Mouse (Mus musculus) heart, postnatal 10 days (tissue): ENCODE results near the gene E030018B13Rik. TPM values are rescaled to one million over a fixed set of nuclear protein-coding genes. Genes with fewer than 3 reads are reported as not detected.

Source experiments
- DNase-seq, 2 experiments: peaks; one replicate each; pipeline ENCODE4 v3.0.0; 2021
- intact Hi-C: fragments of 180-260 bp; cut with DNase I; formaldehyde crosslinking; loops from one replicate; pipeline ENCODE4 v1.15.1; 2025
- total RNA-seq, 2 experiments: library from RNA; stranded (reverse); gene quantifications; 2 replicates each; pipeline ENCODE4 v1.2.3; 2021

E030018B13Rik gene
- total RNA-seq, 2 experiments from 2014 or later: not detected

DNA sequence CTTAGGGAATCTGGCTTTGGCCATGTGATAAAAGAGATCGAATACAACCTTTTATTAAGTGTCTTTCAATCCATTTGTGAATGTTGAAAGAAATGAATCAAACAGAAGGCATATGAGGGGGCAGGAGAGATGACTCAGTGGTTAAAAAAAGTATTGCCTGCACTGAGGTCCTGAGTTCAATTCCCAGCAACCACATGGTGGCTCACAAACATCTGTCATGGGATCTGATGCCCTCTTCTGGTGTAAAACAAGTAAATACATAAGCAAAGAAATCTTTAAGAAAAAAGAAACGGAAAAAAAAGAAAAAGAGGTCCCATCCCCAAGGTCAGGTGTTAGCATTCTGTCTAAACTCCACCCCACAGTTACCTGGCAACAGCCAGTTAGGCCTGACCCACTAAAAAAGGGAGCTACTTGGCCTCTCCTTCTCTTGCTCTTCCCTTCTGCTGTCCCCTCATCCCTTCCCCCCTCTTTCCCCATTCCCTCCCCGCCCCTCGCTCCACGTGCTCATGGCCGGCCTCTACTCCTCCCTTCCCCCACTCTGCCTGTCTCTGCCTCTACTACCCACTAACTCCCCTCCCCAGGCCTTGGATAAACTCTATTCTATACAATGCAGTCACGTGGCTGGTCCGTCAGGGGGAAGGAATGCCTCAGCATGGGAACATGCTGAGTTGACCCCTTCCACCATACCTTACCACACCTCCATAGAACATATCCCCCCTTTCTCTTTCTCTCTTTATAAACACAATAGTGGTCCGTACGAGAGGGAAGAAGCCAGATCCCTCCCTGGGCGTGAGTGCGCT, 3.5 kb upstream of the E030018B13Rik start:
- intact Hi-C loops: loop anchor here (1.0 kb wide), 1 partner anchor 18 kb away; no protein-coding TSS in a partner anchor
- no peak for DNase-seq

DNA sequence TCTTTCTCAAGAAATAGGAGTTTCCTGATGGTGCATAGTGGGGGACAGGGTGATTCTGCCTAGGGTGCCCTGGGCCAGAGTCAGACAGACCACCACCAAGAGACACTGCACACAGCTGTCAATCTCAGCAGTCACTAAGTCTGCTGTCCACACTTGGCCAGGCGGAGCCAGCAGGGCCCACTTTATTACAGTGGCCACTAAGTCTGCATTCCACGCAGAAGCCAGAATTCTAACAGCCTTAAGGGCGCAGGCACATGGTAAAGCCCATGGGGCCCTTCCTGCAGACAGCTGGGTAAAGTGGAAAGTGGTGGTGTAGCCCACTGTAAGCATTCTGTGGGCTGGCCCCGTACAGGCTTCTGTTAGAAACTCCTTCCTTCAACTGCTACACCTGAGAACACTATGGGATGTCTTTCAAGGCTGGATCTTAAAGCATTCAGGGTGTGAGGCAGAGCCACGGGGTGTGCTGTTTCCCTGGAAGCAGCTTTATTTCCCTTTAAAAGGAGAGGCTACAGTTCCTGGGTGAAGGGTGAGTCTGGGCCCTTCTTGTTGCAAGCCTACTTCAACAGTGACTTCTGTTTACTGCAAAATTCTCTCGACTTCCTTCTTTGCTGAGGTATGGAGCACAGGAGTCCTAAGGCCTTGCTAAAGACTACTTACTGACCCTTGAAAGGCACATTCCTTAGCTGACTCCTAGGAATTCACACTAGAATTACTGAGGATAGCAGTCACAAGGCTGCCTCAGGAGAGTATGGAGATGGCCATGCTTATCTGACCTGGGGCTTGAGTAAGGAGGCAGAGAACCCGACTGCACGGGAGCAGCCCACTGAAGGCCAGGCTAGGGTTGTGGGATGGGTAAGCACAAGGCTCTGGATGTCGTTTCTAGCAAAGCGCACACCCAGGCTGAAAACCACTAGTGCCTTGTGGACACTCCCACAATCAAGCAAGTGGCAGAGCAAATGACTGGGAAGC, 2.6 kb upstream of the E030018B13Rik start:
- no peak for DNase-seq
- intact Hi-C loops: no loop called here

DNA sequence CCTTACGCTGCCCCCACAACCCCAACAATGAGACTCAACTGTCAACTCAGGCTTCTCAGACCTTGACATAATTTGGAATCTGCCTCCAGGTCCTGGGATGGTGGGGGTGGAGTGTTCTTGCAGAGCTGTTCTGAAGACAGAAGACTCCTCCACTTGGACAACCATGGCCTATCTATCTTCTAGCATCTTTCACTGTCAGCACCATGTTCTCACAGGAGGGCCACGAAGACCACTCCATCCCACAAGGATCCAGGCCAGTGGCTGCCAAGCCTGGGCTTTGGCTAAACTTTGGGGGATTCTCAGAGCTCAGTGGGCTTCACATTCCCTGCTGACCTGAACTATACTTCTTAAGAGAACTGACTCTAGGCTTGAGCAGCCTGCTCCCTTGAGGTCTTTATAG, 1.8 kb upstream of the E030018B13Rik start:
- no peak for DNase-seq

DNA sequence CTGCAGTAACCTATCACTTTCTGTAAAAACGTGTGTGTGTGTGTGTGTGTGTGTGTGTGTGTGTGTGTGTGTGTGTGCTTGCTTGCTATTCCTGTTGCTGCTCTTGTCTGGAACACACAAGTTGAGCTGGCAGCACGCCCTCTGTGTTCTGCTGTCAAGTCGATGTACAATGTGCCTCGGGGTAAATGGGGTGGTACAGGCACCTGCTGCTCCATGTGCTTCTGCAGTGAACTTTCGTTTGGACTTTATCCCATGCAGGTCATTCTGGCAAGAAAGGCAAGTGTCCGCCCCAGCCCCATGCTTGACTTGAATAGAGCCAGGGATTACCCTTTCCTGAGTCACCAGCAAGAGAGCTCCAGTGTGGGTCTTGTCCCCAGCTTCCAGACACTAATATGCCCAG, 1.0 kb downstream of the E030018B13Rik start:
- DNase-seq: peak; percentile 82 to 86
- intact Hi-C loops: no loop called here

More for the DNA sequence above, 1.8 kb upstream of the E030018B13Rik start:
- intact Hi-C loops: no loop called here

DNA sequence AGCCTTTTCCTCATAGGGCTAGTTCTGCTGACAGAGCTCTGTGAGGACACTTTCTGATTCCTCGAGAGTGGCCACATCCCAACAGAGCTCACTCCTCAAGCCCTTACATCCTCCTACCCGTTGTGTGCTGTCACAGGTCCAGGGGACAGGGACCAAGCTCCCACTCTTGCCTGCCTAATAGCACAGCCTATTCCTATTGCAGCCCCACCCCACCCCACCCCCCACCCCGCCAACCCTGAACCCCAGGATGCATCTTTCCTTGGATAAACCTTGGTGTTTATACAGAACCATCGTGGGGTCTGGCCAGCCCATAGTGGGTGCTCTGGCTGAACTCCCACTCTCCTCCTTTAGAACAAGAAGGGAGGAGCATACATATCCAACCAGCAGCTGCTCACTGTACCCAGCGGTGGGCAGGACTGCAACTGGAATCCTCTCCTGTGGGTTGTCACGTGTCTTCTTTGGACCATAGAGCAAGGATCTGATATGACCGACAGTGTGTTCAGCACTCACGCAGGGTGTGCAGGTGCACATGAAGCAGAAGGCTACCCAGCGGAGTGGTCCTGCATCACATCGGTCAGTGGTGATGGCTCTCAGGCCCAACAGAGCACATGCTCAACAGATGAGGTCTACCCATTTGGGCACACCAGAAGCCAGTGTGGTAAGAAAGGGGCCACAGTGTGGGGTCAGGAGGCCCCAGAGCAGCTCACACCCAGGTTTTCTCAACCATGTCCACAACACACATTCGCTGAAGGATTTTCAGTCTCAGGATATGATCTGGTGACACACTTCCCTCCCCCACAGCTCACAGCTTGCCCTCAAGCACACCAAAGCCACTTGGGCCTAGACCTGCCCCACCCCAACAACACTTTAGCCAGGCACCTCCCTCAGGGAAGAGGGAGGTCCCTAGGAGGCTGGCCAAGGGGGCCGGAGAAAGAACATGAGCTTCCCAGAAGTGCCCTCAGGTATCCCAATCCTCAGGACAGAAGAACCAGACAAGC, 2.4 kb downstream of the E030018B13Rik start:
- intact Hi-C loops: no loop called here
- DNase-seq: no peak

DNA sequence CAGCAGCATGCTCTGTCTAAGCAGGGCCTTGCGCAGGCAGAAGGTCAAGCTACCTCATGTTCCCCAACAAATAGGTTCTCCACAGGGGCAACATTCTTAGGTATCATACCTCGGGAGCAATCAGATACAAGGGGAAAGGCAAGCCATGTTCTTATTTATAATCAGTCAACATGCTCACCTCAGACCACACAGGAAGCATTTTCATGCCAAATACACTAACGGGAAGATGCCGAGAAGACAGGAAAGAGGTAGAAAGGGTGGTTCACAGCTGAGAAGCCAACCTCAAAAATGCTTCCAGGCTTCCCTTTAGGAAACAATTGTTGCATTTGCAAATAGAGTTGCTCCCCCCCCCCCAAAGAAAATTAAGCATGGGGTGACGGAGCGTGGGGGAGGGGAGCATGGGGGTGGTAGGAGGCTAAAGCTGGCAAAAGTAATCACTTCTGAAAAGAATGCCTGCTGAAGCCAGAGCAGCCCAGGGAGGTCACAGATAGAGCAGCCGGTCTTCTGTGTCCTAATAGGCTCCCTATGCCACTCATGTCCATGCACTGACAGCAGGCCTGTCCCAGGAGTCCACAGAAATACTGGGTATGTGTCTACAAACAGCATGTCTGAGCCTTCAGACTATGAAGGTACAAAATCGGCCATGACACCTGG, 5.4 kb downstream of the E030018B13Rik start:
- DNase-seq: no peak
- intact Hi-C loops: no loop called here

DNA sequence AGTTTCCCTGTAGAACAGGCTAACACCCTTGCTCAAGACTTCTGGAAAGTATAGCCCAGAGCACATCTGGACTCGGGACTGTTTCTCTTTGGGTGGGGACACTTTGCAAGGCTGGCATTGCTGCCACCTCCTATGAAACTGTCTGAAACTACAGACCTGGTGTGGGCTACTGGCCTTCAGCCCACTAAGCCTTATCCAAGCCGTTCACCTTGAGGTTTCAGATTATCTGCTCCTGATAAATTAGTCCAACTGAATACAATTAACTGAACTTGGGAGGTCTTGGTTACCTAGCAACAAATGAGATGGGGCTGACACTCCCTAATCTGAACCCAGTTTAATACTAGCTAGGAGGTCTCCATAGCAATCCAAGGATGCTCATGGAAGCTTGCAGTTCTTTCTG, 5.9 kb downstream of the E030018B13Rik start:
- intact Hi-C loops: no loop called here
- no peak for DNase-seq

DNA sequence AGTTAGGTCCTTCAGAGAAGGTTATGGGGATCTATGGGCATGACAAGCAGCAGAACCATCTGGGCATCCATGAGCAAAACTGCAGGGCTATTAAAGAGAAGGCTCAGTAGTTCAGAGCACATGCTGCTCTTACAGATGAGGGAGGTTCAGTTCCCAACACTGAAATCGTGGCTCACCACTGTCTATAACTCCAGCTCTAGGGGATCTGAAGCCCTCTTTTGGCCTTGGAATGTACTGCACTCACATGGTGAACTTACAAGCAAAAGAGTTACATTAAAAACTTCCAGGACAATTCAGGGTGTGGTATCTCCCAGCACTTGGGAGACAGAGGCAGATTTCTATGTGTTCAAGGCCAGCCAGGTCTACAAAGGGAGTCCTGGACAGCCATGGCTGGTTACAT, 6.3 kb downstream of the E030018B13Rik start:
- intact Hi-C loops: no loop called here
- DNase-seq: no peak

DNA sequence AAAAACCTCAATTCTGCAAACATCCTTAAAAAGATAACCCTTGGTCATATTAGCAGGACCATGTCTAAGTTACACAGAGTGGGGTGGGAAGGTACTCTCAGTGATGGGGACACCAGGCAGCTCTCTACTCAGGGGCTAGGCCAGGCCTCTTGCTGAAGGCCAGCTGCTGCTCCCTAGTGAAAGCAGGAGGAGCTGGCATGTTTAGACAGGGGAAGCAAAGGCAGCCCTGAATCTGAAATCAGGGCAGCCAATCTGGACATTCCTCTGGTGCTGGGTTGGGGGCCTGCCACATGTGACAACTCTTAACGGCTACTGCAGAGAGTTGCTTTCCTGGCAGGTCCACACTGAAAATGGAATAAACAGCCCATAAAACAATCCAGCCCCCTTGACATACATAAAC, 7.5 kb downstream of the E030018B13Rik start:
- peak in 1 of 2 experiments; percentile 12 for DNase-seq
- intact Hi-C loops: no loop called here

DNA sequence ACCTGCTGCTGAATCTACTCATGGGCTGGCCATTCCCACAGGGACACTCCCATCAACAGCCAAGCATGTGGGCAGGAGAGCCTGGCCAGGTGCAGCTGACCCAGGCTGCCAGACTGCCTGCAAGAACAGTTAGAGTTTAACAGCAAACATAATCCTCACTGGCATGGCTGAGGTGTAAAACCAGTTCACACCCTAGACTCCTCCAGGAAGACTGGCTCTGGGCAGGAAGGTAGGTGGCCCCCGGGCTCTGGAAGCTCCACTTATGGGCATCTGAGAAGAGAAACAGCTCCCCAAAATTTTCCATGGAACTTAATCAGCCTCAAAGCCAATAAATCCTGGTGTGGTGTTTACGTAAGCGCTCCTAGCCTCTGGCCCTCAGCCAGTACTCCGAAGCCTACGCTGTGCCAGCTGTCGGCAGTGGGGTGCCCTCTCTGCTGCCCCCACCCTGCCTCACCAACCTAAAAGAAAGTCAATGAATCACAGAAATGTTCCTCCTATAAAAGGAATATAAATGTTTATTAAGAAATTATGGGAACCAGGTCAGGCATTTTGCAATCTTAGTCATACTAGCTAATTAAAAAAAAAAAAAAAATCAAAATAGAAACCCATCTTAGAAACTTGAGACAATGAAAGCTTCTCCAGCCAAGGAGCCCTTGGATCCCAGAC, 8.2 kb downstream of the E030018B13Rik start:
- intact Hi-C loops: no loop called here
- DNase-seq: peak; percentile 79

DNA sequence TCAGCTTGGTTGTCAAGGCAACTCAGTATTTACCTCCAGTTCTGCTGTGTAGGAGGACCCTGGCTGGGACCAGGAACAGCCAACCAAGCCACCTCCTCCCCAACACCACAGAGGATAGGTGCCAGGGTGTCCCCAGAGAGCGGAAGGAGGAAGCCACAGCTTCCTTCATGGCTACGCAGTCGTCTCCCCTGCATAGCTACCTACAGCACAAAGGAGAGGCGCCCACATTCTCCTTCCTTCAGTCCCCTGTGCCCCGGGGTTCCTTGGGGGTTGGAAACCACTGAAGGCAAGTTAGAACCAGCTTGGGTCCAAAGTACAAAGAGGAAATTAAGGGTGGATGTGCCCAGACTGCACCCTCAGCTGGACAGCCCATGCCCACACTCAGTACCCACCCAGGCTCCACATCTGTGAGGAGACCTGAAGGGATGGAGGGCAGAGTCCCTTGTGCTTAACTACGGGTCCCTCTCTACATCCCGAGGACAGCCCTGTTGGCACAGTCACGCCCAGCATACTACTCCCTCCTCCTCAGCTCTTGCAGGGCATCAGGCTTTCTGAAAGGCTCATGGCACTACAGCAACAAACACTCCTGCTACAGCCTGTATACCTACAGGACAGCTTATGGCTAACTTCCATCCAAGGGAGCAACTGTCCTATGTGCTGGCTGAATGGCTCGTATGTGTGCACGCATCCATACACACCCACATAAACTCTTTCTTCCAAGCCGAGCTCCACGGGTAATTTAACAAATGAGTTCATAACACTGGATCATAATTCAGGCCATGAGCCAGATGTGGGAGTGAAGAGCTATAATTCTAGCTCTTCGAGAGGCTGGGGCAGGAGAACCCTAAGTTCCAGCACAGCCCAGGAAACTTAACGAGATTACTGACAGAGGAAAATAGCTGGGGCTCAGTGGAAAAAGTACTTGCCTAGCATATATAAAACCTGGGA, 9.0 kb downstream of the E030018B13Rik start:
- intact Hi-C loops: no loop called here
- peak; percentile 72 for DNase-seq

DNA sequence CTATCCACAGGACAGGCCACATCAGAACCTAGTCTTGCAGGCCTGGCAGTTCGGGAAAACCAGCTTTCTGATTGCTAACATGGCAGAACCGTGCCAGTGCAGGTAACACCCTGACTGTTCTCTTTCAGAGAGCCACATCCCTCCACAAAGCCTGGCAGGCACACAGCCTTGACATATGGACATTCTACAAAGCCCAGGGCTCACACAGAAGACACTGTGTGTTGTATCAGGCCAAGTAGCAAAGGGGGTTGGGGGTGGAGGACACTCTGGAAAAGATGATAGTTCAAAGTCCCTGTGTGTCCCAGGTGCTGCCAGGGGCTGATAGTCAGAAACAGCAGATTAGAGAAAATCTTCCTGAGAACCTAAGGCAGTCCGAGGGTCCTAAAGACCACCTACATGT, 9.8 kb downstream of the E030018B13Rik start:
- peak in 1 of 2 experiments; percentile 5 for DNase-seq
- intact Hi-C loops: no loop called here

DNA sequence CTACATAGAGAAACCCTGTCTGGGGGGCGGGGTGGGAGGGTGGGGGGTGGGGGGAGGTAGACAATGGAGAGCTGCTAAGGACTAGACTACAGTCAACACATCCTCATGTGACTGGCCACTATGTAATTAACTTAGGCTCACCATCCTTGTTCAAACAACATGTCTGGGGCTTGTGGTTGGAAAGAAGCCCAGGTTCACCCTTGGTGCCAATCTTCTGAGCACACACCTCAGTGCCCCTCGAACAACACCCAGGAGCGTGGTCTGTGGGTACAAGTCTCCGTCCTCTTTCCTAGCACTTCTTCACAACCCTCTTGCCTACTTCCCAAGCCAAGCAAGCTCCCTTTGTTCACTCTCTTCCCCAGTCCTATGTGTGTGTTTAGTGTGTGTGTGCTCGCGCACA, 10.5 kb downstream of the E030018B13Rik start:
- intact Hi-C loops: no loop called here
- DNase-seq: no peak

DNA sequence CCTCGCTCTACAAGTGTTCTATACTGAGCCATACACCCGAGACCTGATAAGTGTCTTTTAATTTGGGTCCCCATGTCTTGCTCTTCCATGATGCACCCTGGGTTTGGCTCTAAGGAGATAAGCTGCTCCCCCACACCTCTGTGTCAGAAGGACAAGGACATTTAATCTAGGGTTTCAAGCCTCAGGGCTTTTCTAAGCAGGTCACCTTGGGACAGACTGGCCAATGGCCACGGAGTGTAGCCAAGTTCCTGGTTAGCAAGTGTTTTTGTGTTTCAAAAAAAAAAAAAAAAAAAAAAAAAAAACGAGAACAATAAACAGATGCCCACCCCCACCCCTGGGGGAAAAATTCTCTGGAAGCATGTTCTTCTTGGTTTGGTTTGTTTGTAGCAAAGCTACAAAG, 12.4 kb downstream of the E030018B13Rik start:
- peak; percentile 77 to 78 for DNase-seq
- intact Hi-C loops: no loop called here

DNA sequence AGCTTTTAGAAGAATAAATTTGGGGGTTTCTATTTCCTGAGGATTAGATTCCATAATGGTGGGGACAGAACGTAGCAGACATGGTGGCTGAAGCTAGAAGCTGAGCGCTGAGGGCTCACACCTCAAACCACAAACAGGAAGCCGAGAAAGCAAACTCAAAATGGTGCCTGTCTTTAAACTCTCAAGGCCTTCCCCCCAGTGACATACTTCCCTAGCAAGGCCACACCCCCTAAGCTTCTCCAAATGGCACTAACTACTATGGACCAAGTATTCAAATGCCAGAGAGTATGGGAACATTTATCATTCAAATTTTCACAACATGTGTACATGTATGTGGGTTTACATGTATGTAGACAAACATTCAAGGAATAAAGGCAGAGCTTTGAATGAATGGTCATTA, 13.5 kb downstream of the E030018B13Rik start:
- intact Hi-C loops: loop anchor here (10.0 kb wide), 1 partner anchor 225 kb away; the partner anchor contains the start of gene Trpm1
- DNase-seq: peak in 1 of 2 experiments; percentile 4

DNA sequence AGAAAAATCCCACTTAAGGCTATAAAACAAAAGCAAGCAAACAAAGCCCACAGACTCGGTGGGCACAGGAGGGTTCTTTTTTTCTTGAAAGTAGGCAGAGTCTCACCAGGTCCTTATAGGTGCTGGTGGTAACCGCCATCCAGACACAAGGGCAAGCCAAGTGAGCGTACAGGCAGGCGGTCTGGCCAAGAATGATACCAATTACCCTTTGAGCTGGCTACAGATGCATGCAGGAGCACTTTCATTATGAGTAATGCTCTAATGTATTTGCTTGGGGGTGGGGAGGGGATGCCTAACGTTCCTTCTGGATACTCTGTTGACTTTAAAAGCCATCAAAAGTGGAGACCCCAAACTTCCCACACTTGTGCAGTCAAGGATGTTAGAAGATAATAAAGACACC, 14.1 kb downstream of the E030018B13Rik start:
- intact Hi-C loops: loop anchor here (10.0 kb wide), 1 partner anchor 224 kb away; the partner anchor contains the start of gene Trpm1
- DNase-seq: no peak

DNA sequence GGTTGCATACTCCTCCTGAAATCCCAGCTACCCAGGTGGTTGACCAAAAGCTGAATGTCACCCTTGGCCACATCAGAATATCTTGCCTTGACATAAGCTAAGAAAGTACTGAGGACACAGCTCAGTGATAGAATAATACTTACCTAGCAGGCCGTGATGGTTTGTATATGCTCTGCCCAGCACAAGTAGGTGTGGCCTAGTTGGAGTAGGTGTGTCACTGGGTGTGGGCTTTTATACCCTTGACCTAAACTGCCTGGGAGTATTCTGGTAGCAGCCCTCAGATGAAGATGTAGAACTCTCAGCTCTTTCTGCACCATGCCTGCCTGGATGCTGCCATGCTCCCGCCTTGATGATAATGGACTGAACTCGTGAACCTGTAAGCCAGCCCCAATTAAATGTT, 15.8 kb downstream of the E030018B13Rik start:
- intact Hi-C loops: loop anchor here (10.0 kb wide), 1 partner anchor 222 kb away; the partner anchor contains the start of gene Trpm1

DNA sequence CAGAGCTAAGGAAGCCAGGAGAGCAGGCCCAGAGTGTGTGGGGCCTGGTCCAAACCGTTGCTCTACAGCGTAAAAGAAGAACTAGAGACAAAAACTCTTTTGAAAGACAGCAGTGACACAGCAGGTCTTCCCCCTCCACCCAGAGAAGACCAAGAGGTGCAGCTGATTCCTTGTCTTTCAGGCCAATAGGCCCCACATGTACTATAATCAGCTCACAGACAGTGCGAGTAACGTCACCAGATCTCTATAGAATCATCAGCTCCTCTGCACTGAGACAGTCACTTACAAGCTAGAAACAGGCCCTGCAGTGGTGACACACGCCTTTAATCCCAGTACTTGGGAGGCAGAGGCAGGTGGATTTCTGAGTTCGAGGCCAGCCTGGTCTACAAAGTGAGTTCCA, 17.2 kb downstream of the E030018B13Rik start:
- intact Hi-C loops: loop anchor here (10.0 kb wide), 1 partner anchor 221 kb away; the partner anchor contains the start of gene Trpm1
- no peak for DNase-seq

More for the DNA sequence above, 15.8 kb downstream of the E030018B13Rik start:
- DNase-seq: peak in 1 of 2 experiments; percentile 4
